Mouse (Mus musculus): ENCODE data around the gene Phf12. TPM values are rescaled to one million over a fixed set of nuclear protein-coding genes. Genes with fewer than 3 reads are reported as not detected.

Phf12 gene
- total RNA-seq, 2 experiments from 2014 or later, result 11.5 to 24.2 TPM

DNA sequence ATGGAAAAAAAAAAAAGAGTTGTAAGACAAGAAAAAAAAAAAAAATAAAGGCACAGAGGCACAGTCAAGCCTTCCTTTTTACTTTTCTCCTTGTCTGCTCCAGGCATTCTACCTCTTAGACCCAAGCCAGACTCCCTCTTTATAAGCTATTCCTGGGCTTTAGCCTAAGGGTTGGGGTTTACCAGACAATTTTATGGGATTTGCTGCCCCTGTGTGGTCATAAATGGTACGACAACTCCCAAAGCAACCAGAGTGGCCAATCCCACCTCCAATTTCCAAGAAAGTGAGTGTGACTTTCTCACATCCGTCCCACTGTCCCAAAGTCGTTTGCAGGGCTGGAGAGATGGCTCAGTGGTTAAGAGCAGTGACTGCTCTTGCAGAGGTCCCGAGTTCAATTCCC lies 15.4 kb upstream of the Phf12 start:
- peak; percentile 66 for ATAC-seq (replicated peaks; ENCODE audit: low FRiP score, poor library complexity, severe bottlenecking)

DNA sequence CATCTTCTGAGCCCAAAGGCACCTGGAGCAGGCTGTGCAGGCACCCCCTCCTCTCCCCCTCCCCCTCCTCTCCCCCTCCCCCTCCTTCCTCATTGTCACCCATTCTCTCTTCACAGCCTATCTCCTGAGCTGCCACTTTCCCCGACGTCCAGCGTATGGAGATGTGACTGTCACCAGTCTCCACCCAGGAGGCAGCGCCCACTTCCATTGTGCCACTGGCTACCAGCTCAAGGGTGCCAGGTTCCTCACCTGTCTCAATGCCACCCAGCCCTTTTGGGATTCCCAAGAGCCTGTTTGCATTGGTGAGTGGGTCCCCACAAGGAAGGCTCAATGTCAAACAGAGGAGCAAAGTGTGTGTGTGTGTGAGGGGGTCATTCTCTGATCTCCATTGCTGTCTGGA lies 13.8 kb upstream of the Phf12 start:
- no peak for ATAC-seq (replicated peaks; ENCODE audit: low FRiP score, poor library complexity, severe bottlenecking)

- no peak for ATAC-seq (replicated peaks; ENCODE audit: low FRiP score, poor library complexity, severe bottlenecking)
These were observed 11.8 kb upstream of the Phf12 start for GRCm38 (mm10) chr11:77970718-77971117.

- no peak for ATAC-seq (replicated peaks; ENCODE audit: low FRiP score, poor library complexity, severe bottlenecking)
These were observed 9.0 kb upstream of the Phf12 start for GRCm38 (mm10) chr11:77973520-77973919.

DNA sequence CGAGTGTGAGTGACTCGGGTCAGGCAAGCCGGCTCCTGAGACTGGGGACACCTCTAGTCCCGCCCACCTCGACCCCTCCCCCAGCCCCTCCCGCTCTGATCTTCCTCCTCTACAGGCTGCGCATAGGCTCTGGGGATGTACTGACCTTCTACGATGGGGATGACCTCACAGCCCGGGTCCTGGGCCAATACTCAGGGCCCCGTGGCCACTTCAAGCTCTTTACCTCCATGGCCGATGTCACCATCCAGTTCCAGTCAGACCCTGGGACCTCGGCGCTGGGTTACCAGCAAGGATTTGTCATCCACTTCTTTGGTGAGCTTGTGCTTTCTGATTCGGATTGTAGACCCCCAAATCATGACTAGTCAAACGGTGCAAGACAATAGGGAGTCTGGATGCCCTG lies 8.2 kb upstream of the Phf12 start:
- ATAC-seq (replicated peaks; ENCODE audit: low FRiP score, poor library complexity, severe bottlenecking), result no peak

DNA sequence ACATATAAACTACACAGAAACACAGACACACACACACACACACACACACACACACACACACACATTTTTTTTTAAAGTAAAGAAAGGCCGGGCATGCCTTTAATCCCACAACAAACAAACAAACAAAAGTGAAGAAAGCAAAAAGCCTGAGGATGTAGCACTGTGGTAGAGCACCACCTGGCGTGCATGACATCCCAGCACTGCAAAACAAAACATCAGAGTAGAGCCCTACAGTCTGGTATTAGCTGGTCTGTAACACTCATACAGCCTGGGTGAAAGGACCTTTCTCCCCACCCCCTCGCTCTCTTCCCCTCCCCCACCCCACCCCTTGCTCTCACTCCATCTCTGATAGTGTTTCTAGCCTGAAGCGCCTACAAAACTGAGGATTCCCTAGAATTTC lies 6.7 kb upstream of the Phf12 start:
- ATAC-seq (replicated peaks; ENCODE audit: low FRiP score, poor library complexity, severe bottlenecking), result no peak

DNA sequence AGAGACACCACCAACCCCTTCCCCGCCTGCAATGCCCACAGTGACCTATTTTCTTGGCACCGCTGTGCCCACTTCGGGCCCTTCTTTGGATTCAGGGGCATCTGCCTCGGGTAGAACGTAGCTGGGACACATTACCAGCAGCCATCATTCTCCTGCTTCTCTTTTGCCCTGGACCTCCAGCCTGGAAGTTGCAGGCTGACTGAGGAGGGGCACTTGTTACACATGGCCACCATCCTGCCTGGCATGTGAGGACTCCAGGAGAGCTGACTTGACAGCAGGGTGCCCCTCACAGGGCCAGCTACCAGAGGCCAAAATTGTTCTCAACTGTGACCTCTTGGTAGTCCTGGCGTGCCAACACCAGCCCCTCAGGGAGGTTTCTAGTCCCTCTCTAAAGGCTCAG lies 4.4 kb upstream of the Phf12 start:
- no peak for ATAC-seq (replicated peaks; ENCODE audit: low FRiP score, poor library complexity, severe bottlenecking)

- ATAC-seq (replicated peaks; ENCODE audit: low FRiP score, poor library complexity, severe bottlenecking), result no peak
These were observed 3.2 kb upstream of the Phf12 start for GRCm38 (mm10) chr11:77979221-77979809.

DNA sequence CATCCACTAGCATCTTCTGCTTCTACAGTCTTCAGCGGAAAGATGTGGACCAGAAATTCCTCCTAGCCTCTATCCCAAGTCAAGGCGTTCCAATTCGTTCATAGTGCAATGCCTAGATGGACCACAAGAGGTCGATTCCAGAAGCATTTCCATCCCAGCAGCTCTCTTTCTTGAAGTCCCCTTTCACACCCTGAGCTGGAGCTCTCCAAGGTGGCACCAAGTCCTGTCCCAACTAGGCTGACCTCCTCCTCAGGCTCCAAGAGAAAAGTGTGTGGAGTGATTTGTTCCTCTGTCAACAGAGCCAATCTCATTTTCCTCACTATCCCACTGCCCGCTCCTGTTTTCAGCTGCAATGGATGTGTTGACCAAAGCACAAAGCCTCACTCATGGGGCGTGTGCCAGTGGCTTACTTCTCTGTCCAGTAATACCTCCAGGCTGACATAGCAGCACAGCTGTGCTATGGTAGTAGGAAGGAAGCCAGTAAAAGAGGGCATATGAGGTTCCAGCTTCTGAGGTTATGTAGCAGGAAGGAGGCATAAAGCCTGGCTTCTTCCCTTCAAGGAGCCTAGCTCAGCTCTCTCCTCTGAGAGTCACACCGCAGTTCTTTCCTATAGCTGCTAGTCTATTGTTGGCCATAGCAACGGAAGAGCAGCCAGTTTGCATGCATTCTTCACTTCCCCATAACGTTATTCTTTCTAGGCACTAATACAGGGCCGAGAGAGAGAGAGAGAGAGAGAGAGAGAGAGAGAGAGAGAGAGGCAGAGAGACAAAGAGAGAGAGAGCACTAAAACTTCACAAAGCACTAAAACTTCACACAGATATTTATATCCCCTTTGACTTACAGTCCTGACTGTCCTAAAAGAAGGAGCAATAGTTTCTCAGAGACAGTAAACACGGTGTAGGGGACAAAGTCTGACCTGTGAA lies 2.0 kb upstream of the Phf12 start:
- ATAC-seq (replicated peaks; ENCODE audit: low FRiP score, poor library complexity, severe bottlenecking), result no peak

- ATAC-seq (replicated peaks; ENCODE audit: low FRiP score, poor library complexity, severe bottlenecking), result peak; percentile 76
These were observed 729 bp upstream of the Phf12 start for GRCm38 (mm10) chr11:77981609-77982440.

DNA sequence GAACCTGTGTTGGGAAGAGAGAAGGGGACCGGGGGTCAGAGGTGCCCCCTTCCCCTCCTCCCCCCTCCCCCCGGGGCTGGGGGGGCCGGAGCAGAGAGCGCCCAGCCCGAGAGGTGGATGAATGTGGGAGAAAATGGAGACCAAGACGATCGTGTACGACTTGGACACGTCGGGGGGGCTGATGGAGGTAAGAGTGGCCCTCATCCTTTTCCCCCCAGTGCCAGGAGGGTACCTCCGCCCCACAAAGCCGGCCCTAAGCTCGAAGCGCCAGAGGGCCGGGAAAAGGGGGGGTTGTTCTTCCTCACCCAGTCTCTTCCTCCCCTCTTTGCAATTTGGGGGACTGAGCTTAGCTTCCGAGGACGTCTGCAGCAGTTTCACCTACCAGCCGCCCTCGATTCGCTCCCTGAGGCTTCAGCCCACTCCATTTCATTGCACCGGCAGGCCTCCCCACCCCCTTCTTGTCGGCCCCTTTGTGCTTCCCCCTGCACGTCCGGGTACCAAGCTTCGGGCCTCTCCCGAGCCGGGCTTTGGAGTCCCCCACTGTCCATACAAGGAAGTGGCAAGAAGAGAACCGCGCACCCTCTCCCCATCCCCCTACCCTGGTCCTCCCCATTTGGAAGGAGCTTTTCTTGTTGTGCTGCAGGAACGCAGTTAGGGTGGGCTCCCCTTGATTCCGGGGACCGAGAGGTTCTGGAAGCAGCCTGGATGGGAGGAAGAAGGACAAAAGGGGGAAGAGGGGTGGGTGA lies 810 bp downstream of the Phf12 start:
- ATAC-seq (replicated peaks; ENCODE audit: low FRiP score, poor library complexity, severe bottlenecking), result no peak; the same call in 1 of the 2 replicates

- ATAC-seq (replicated peaks; ENCODE audit: low FRiP score, poor library complexity, severe bottlenecking), result peak; percentile 27
These were observed 1.6 kb downstream of the Phf12 start for GRCm38 (mm10) chr11:77983937-77984835.

GRCm38 (mm10) chr11:77984836-77985231 lies 2.3 kb downstream of the Phf12 start:
- no peak for ATAC-seq (replicated peaks; ENCODE audit: low FRiP score, poor library complexity, severe bottlenecking)

GRCm38 (mm10) chr11:77985541-77986065 lies 3.0 kb downstream of the Phf12 start:
- no peak for ATAC-seq (replicated peaks; ENCODE audit: low FRiP score, poor library complexity, severe bottlenecking)

DNA sequence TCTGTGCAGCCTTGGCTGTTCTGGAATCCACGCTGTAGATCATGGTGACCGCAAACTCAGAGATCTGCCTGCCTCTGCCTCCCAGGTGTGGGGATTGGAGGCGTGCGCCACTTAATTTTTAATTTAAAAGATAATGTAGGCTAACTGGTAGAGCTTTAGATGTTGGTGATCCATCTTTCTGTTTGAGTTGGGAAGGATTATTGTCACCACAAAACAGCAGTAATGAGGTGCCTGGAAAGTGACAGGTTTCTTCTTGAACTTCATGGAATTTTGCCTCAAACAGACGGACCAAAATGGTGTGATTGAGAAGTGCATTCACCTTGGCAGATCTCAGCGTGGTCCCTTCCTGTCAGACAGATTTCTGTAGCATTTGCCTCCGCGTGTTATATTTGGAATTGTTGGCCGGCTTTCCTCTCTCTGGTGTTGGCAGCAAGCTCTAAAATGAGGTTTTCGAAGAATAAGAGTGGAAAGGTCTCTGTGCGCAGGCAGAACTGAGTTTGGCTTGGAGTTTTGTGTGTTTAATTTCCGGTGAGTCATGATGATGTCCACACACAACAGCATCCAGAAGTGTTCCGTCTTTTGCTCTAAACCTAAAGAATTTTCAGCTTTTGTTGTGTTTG lies 6.6 kb downstream of the Phf12 start:
- no peak for ATAC-seq (replicated peaks; ENCODE audit: low FRiP score, poor library complexity, severe bottlenecking)

DNA sequence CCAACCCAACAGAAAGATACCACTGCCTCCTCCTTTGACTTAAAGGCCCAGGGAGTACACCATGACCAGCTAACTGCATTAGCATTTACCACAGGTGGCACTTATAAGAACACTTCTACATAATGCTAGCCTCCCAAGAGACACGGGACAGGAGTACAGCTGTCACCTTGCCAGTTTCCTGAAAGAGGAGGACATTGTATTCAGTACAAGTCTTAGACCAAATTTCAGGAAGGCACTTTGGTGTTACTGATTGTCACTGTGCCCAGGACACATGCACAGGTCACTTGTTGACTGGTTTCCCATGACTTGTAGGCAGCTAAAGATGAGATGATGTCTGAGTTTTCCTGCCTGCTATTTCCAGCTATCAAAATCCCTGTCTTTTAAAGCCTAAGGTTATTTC lies 13.0 kb downstream of the Phf12 start:
- no peak for ATAC-seq (replicated peaks; ENCODE audit: low FRiP score, poor library complexity, severe bottlenecking)

DNA sequence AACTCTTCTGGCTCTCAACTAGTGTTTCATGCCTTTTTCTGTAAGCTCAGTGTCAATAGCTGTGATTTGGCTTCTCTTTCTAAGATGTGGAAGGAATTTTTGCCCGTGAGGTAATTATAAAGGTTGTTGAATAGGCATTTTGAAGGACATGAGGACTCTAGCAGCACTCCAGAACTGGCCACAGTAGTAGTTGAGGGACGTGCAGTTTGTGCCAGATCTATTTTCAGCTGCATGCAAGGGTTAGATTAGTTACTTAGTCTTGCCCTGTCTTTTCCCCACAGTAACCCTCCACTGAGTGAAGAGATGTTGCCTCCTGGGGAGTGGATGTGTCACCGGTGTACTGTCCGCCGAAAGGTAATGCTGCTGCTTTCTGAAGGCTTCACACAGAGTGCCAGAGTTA lies 23.9 kb downstream of the Phf12 start:
- no peak for ATAC-seq (replicated peaks; ENCODE audit: low FRiP score, poor library complexity, severe bottlenecking)

DNA sequence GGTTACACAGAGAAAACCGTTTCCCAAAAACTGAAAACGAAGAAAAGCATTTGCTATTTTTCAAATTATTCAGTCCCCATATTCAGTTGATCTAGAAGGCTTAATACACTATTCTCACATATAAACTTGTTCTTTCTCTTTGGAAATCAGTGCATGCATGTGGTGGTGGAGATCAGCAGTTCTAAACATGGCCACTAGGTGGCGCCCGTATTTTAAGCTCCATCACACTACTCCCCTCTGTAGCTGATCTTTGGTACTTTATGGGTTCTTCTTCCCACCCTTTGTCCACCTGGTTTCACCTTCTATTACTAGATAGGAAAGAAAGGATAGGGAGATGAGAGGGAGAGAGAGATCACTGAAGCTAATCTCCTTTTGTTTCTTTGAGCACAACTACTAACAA lies 37.1 kb downstream of the Phf12 start:
- ATAC-seq (replicated peaks; ENCODE audit: low FRiP score, poor library complexity, severe bottlenecking), result peak; percentile 83

Data from erythroblast, adult 5-6 weeks (primary cell).